Mouse (Mus musculus) embryonic facial prominence, embryonic 10.5 days (tissue): ENCODE measurements around the gene Tmem238l. TPM values are rescaled to one million over a fixed set of nuclear protein-coding genes. Genes with fewer than 3 reads are reported as not detected.

Source experiments
- DNase-seq: peaks from one replicate; pipeline ENCODE4 v3.0.0-alpha.2; 2017; ENCODE audit warnings: low spot score
- H3K27ac ChIP-seq: fragments of 300-500 bp; sonication (generic); replicated peaks from 2 replicates; pipeline ENCODE4 v1.5.1; 2016; ENCODE audit warnings: mild to moderate bottlenecking
- H3K27me3 ChIP-seq: fragments of 300-500 bp; sonication (generic); replicated peaks from 2 replicates; pipeline ENCODE4 v1.6.1; 2016; ENCODE audit warnings: low read depth, mild to moderate bottlenecking; ENCODE audit not compliant: poor library complexity, severe bottlenecking
- H3K36me3 ChIP-seq: fragments of 300-500 bp; sonication (generic); replicated peaks from 2 replicates; pipeline ENCODE4 v1.6.1; 2016; ENCODE audit warnings: mild to moderate bottlenecking, moderate library complexity
- H3K4me1 ChIP-seq: fragments of 300-500 bp; sonication (generic); 2 replicates; pipeline ENCODE4 v1.6.1; 2016
- H3K4me3 ChIP-seq: fragments of 300-500 bp; sonication (generic); 2 replicates; pipeline ENCODE4 v1.5.1; 2016; ENCODE audit warnings: mild to moderate bottlenecking, moderate library complexity
- H3K9me3 ChIP-seq: fragments of 300-500 bp; sonication (generic); 2 replicates; pipeline ENCODE4 v1.6.1; 2016; ENCODE audit warnings: mild to moderate bottlenecking
- WGBS: fragments of 180-500 bp; shearing (Covaris S2); methylation state at CpG from one replicate; pipeline ENCODE4 v1.1.7; 2016; 5-methylcytosine and 5-hydroxymethylcytosine counted together
- polyA plus RNA-seq: library from polyadenylated mRNA; unstranded; fragments of >200 nt; fragmentation: Nextera tagmentation; extraction: Ambion mirVana; gene quantifications from 2 replicates; pipeline ENCODE4 v1.2.1, GENCODE M21; 2016

Gene Tmem238l
- polyA plus RNA-seq, 1 experiment from 2014 or later: not detected

DNA sequence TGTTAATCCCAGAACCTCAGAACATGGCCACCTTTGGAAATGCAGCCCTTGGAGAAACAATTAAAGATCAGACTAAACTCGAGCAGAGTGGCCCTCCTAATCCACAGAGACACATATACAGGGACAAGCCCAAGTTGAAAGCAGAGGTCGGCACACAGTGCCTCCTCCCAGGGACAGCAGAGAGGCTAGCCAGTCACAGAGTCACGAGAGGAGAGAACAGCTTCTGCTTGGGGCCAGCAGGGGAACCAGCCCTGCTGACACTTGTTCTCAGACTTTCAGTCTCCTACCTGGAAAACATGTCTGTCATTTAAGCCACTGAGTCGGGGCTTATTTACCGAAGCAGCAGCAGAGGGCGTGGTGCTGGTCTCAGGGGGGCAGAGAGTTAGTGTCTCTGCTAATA, 9.9 kb upstream of the Tmem238l start:
- WGBS: 74% methylated on average over 6 of the region's 6 CpGs
- Histone ChIP-seq H3K27me3 (no peaks in the 10 kb centered on the region), H3K9me3 (no peaks in the 10 kb centered on the region), H3K36me3 (no peaks in the 10 kb centered on the region), H3K4me1 (no peaks in the 10 kb centered on the region), H3K4me3 (no peak overlapping the region), H3K27ac (no peak overlapping the region)
- no peak for DNase-seq

DNA sequence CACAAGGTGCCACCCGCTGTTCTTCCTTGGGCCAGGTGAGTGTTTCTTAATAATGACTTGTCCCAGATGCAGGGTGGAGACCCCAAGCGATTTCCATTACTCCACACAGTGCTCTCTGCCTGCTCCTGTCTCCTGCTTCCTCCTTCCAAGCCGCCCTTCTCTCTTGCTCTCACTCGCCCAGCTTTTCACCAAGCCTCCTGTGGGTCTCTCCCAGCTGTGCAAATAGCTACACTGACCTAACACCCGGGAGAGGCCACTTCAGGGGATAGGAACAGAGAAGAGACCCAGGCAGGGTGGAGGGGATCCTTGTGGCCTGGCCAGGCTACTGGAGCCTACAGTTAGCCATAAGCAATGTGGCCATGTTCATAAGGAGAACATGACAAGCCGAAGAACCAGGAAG, 9.5 kb upstream of the Tmem238l start:
- H3K4me1 ChIP-seq: no peaks in the 10 kb centered on the region
- no peak overlapping the region for H3K27ac ChIP-seq
- H3K36me3 ChIP-seq: no peaks in the 10 kb centered on the region
- H3K9me3 ChIP-seq: no peaks in the 10 kb centered on the region
- DNase-seq: no peak
- WGBS: 73% methylated on average over 6 of the region's 6 CpGs
- no peaks in the 10 kb centered on the region for H3K27me3 ChIP-seq
- no peak overlapping the region for H3K4me3 ChIP-seq

DNA sequence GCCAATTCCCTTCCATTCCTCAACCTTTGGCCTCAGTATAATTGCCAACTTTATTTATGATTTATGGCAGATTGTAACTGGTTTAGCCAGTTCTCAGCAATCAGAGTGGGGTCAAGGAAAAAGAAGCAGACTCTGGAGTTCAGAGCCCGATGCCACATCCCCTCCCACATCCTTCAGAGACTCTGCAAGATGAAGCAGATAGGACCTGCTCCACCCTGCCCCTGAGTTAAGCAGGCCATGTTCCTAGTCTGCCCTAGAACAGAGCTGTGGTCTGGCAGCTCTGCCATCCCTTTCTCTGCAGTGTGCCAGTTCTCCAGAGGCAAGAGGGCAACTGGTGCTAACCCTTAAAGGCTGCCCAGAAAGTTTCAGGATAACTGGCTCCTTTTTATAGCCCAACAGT, 4.4 kb downstream of the Tmem238l start:
- Histone ChIP-seq H3K9me3 (no peaks in the 10 kb centered on the region), H3K4me1 (no peaks in the 10 kb centered on the region), H3K27ac (no peak overlapping the region), H3K27me3 (no peaks in the 10 kb centered on the region), H3K4me3 (no peak overlapping the region), H3K36me3 (no peaks in the 10 kb centered on the region)
- no peak for DNase-seq
- 80% methylated on average over 1 of the region's 1 CpGs for WGBS

DNA sequence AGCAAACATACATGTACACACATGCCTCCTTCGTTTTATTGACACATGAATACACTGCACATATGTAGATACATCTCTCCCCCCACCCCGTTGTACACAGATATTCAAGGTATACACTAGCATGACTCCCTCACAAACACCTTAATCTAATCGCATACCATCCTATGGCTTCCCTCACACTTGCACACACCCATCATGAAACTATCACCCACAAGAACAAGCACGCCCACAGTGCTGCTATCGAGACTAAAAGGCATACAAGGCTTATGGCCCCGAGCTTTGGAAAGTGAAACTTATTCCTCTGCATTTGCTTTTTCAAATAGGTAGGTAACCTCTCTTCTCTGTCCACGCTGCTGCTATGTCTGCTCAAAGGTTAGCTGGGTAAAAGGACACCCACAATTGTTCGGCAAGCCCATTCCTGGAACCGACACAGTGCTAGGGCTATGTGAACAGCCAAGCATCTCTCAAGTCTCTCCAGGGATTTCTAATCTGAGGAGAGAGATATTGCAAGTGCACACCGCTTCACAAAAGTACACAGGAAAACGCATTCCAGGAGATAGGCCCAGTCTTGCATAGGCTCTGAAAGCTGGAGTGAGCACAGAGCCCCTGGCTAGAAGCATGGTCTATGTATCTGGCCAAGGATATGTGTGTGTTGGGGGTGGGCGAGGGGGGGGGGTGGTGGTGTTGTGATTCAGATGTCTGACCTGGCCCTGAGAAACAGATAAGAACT, 5.2 kb downstream of the Tmem238l start:
- H3K27ac ChIP-seq: no peak overlapping the region
- 87% methylated on average over 12 of the region's 12 CpGs for WGBS
- no peaks in the 10 kb centered on the region for H3K27me3 ChIP-seq
- no peaks in the 10 kb centered on the region for H3K4me1 ChIP-seq
- no peaks in the 10 kb centered on the region for H3K9me3 ChIP-seq
- H3K36me3 ChIP-seq: no peaks in the 10 kb centered on the region
- DNase-seq: no peak
- H3K4me3 ChIP-seq: no peak overlapping the region

DNA sequence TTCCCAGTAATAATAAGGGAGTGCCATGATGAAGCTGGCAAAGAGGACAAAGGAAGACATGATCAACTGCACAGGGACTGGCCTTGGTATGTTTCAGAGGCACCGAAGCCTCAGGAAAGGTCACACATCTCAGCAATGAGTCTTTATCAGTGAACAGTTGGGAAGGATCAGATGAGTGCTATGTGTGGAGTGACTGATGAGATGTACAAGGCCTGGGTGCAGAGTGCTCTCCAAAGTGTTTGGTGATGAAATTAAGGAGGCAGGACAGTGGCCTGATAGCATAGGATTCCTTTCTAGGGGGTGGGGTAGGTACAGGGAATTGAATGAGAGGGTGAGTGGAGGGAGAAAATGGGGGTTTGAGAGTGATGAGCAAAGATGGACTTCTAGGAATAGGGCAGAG, 7.0 kb downstream of the Tmem238l start:
- Histone ChIP-seq H3K9me3 (no peaks in the 10 kb centered on the region), H3K27me3 (no peaks in the 10 kb centered on the region), H3K4me1 (0 out of 2 replicates have a peak, but pooled peaks cover 2% of the 10 kb centered on the region), H3K27ac (no peak overlapping the region), H3K4me3 (no peak overlapping the region), H3K36me3 (no peaks in the 10 kb centered on the region)
- DNase-seq: no peak
- WGBS: 95% methylated on average over 1 of the region's 1 CpGs

DNA sequence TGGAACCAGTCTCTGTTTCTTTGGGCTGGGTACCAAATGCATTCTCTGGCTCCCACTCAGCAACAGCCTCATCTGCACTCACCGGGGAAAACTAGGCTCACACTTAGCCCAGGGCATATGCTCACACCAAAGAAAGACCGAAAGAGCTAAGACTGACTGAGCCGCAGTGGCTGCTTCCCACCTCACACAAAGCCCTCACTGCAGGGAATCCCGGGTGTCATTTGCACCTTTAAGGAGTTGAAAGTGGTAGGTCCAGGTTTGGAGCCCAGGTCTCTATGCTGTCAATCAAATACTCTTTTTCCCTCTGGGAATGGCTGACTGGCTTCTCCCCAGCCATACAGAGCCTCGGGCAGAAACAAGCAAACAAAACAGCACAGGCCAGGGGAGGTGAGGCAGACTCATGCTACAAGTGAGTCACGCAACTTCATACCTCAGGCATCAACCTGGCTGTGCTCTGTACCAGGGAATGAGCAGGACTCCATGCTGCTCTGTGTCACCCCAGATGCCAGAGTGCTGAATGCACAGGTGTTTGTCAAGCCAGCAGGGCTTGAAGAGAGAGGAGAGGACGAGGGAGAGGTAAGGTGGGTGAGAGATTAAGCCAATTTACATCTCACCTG, 10.2 kb downstream of the Tmem238l start:
- Histone ChIP-seq H3K27me3 (no peaks in the 10 kb centered on the region), H3K9me3 (no peaks in the 10 kb centered on the region), H3K4me3 (no peak overlapping the region), H3K36me3 (no peaks in the 10 kb centered on the region), H3K27ac (no peak overlapping the region), H3K4me1 (0 out of 2 replicates have a peak, but pooled peaks cover 2% of the 10 kb centered on the region)
- DNase-seq: no peak
- 22% methylated on average over 7 of the region's 7 CpGs for WGBS

DNA sequence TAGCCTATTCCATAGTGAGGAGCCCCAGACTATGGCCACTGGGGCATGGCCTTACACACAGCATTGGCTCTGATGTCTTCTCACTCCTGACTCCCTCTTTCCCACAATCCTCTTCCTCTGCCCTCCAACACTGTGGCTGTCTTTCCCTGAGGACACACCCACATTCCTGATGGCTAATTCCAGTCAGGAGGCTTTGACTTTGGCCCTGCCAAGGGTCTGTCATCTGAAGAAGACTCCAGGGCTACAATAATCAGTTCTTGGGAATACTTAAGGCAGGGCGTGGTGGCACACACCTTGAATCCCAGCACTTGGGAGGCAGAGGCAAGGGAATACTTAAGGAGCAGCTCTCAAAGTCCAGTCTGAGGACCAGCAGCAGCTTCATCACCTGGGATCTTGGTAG, 12.1 kb downstream of the Tmem238l start:
- 0 out of 2 replicates have a peak, but pooled peaks cover 2% of the 10 kb centered on the region for H3K4me1 ChIP-seq
- no peaks in the 10 kb centered on the region for H3K9me3 ChIP-seq
- H3K36me3 ChIP-seq: no peaks in the 10 kb centered on the region
- H3K27me3 ChIP-seq: no peaks in the 10 kb centered on the region
- no peak overlapping the region for H3K27ac ChIP-seq
- H3K4me3 ChIP-seq: no peak overlapping the region
- WGBS: 80% methylated on average over 1 of the region's 1 CpGs
- DNase-seq: no peak

DNA sequence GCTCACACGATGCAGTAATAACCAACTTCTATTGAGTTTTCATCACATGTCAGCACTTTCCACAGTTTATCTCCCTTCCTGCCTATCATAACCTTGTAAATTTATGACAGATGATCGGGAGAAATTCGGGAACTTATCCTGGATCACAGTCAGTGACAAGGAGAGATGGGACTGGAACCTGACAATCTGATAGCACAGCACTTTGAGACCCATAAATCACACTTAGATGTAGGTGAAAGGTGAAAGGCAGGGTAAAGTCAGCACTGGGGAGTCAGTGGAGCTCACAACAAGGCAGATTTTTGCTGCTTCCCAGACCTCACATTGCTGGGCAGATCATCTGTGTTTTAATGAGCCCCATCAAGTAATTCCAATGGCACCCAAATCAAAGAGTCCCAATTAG, 17.1 kb downstream of the Tmem238l start:
- Histone ChIP-seq H3K27ac (no peak overlapping the region), H3K27me3 (no peaks in the 10 kb centered on the region), H3K4me1 (no peaks in the 10 kb centered on the region), H3K9me3 (peaks cover 10% of the 10 kb centered on the region), H3K4me3 (no peak overlapping the region), H3K36me3 (no peaks in the 10 kb centered on the region)
- WGBS: 87% methylated on average over 3 of the region's 3 CpGs
- DNase-seq: no peak

DNA sequence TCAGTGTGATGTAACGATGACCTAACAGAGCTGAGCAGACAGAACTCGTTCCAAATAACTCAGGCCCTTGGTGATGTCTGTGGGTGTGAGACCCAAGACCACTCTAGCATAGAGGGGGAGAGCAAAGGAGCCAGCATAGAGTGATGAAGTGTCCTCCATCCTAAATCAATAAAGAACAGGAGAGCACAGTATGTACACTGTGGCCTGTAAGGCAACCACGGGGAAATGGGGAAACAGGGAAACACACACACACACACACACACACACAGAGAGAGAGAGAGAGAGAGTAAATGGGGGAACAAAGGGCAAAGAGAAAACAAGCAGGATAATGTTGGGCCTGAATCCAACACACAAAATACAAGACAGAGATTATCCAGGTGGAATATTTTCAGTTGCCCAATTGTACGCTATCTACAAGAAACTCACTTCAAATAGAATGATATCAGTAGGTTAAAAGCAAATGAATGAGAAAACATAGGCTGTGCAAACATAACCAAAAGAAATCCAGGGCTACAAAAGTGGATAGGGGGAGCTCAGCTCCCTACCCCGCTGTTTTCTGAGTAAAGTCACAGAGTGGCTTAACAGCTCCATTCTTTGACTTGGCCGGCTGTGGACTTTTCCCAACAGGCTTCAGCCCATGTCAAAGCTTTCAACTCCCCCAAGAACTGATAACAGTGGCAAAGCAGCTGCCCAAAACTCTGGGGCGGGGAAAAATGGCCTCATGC, 19.3 kb downstream of the Tmem238l start:
- DNase-seq: no peak
- Histone ChIP-seq H3K27ac (no peak overlapping the region), H3K27me3 (no peaks in the 10 kb centered on the region), H3K9me3 (peaks cover 10% of the 10 kb centered on the region), H3K4me3 (no peak overlapping the region), H3K36me3 (no peaks in the 10 kb centered on the region), H3K4me1 (no peaks in the 10 kb centered on the region)
- 91% methylated on average over 7 of the region's 7 CpGs for WGBS

DNA sequence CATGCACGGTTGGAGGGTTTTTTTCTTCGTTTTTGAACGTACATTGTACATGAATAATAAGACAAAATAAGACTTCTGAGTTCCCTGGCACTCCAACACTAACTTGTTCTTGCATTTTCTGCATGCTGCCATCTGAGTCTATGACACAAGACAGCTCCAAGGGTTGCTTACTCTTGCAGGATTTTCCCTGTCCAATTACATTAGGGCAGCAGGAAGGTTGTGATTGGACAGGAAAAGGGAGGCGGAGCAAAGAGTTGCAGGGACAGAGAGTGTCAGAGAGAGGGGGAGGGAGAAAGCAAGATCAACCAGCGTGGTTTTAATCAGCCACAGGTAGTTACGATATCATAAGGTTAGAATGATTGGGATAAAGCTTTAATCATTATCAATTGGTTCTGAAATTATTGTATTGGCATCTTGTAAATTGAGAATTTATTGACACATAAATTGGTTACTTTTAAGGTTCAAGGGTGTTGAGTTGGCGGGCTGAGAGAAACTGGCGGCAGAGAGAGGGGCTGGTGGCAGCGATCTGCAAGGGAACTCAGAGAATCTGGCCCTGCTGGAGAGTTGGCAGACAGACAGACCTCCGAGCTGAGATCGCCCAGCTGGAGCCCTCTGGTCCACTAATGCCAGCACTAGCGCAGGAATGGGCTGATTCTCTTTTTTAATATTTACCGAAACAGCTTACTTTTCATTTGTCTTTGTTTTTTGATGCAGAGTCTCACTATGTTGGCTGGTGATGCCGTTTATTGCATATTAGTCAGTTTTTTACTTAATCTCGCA, 25.1 kb downstream of the Tmem238l start:
- H3K36me3 ChIP-seq: no peaks in the 10 kb centered on the region
- DNase-seq: peak; percentile 16

DNA sequence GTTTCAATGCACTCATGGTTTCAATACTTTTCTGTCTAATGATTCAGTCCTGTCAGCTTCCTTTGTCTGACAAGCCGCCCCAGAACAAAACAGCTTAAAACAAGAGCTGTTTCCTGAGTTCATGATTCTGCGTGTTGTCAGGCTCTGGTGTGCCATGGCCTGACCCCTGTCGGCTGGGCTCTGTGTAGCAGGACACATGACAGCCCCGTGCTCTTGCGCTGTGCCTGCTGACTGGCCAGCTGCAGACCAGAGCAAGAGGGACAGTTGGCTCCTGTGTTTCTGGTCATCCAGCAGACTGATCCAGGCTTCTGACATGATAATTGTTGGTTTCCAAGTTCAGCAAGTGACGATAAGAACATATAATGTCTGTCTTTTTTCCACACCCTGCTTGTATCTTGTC, 26.4 kb downstream of the Tmem238l start:
- Histone ChIP-seq H3K4me3 (no peak overlapping the region), H3K27ac (0 out of 2 replicates have a peak overlapping the region, but pooled peaks have one; percentile 25), H3K9me3 (no peaks in the 10 kb centered on the region), H3K27me3 (no peaks in the 10 kb centered on the region), H3K36me3 (no peaks in the 10 kb centered on the region), H3K4me1 (peaks cover 27% of the 10 kb centered on the region)
- 43% methylated on average over 6 of the region's 6 CpGs for WGBS
- DNase-seq: peak; percentile 69

More for the DNA sequence above, 25.1 kb downstream of the Tmem238l start:
- Histone ChIP-seq H3K4me1 (peaks cover 27% of the 10 kb centered on the region), H3K9me3 (no peaks in the 10 kb centered on the region), H3K4me3 (no peak overlapping the region), H3K27me3 (no peaks in the 10 kb centered on the region), H3K27ac (no peak overlapping the region)
- WGBS: 80% methylated on average over 15 of the region's 15 CpGs

DNA sequence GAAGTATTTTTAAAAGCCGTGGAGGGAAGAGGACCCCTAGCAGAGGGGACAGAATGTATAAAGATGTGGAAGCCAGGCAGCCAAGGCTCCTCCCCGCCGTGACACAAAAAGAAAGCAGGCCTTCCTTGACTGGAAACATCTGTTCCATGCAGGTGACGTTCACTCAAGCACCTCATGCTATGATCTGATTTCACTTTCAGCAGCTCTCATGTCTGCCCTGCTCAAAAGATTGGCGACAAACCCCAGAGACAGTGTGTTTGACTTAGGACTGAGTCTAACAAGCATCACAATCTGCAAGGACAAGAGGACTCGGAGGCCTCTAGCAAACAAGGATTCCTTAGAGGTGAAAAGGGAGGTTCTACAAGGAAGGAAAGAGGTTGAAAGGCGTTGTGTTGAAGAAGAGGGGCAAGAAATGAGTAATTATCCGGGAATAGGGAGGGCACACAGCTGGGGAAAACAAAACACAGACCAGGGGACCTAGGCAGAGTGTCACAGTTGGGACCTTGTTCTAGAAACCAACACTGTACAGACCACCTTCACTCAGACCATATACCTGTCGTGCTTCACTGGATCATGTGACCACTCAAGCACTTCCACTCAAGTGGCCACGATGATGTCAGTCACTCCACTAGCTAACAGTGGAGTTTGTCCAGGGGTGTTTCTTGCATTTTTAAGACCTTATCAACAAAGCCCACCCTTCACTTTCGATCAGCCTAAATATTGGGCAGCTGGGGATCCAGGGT, 27.2 kb downstream of the Tmem238l start:
- H3K36me3 ChIP-seq: no peaks in the 10 kb centered on the region
- H3K4me1 ChIP-seq: peaks cover 32% of the 10 kb centered on the region
- peak; percentile 45 for DNase-seq
- peak overlapping the region; percentile 83 for H3K27ac ChIP-seq
- H3K4me3 ChIP-seq: no peak overlapping the region
- H3K27me3 ChIP-seq: no peaks in the 10 kb centered on the region
- 57% methylated on average over 11 of the region's 11 CpGs for WGBS
- H3K9me3 ChIP-seq: no peaks in the 10 kb centered on the region
